Mouse (Mus musculus) hindbrain, embryonic 13.5 days (tissue): ENCODE data around the gene Foxj1. TPM values are rescaled to one million over a fixed set of nuclear protein-coding genes. Genes with fewer than 3 reads are reported as not detected.

Source experiments
- ATAC-seq: fragments of 200-750 bp; cut with Nextera tagmentation; 2 replicates; pipeline ENCODE4 v1.8.0; 2017; ENCODE audit warnings: moderate TSS enrichment; ENCODE audit not compliant: low FRiP score
- H3K27ac ChIP-seq: fragments of 300-500 bp; sonication (generic); 2 replicates; pipeline ENCODE4 v1.5.1; 2015; ENCODE audit warnings: inconsistent platforms, mild to moderate bottlenecking, moderate library complexity
- H3K27me3 ChIP-seq: fragments of 300-500 bp; sonication (generic); 2 replicates; pipeline ENCODE4 v1.6.1; 2015; ENCODE audit warnings: mild to moderate bottlenecking, inconsistent platforms
- H3K36me3 ChIP-seq: fragments of 300-500 bp; sonication (generic); 2 replicates; pipeline ENCODE4 v1.6.1; 2015; ENCODE audit warnings: mild to moderate bottlenecking, inconsistent platforms
- H3K4me1 ChIP-seq: fragments of 300-500 bp; sonication (generic); replicated peaks from 2 replicates; pipeline ENCODE4 v1.6.1; 2015; ENCODE audit warnings: inconsistent platforms
- H3K4me2 ChIP-seq: fragments of 300-500 bp; sonication (generic); 2 replicates; pipeline ENCODE4 v1.6.1; 2015; ENCODE audit warnings: inconsistent platforms, mild to moderate bottlenecking, moderate library complexity
- H3K4me3 ChIP-seq: fragments of 300-500 bp; sonication (generic); 2 replicates; pipeline ENCODE4 v1.5.1; 2015; ENCODE audit warnings: mild to moderate bottlenecking, inconsistent platforms
- H3K9ac ChIP-seq: fragments of 300-500 bp; sonication (generic); 2 replicates; pipeline ENCODE4 v1.6.1; 2015; ENCODE audit warnings: mild to moderate bottlenecking, inconsistent platforms
- H3K9me3 ChIP-seq: fragments of 300-500 bp; sonication (generic); 2 replicates; pipeline ENCODE4 v1.6.1; 2016; ENCODE audit warnings: inconsistent platforms
- WGBS: fragments of 180-500 bp; shearing (Covaris S2); methylation state at CpG from one replicate; pipeline ENCODE4 v1.1.7; 2015; 5-methylcytosine and 5-hydroxymethylcytosine counted together
- polyA plus RNA-seq: library from polyadenylated mRNA; unstranded; fragments of >200 nt; fragmentation: Nextera tagmentation; extraction: Ambion mirVana; gene quantifications from 2 replicates; pipeline ENCODE4 v1.2.1, GENCODE M21; 2015

The Foxj1 gene
- polyA plus RNA-seq, 1 experiment from 2014 or later, result 24.3 TPM

DNA sequence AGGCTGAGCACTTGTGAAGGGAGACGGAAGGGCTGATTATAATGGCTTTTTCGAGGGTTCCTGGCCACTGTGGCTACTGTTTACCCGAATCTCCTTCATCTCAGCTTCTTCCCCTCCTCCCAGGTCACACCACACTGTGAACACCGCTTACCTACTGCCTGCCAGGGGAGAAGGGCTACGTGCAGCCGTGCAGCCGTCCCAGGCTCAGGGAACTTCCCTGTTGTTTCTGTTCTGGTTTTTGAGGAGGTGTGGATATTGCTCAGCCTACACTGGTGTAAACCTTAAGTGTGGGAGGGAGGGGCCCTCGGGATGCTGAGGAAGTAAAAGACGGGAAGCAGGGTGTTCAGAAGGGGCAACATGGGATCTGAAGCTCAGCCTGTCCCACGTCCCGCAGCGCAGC, 1.8 kb upstream of the Foxj1 start:
- 59% methylated on average over 12 of the region's 12 CpGs for WGBS
- no peak for ATAC-seq
- H3K4me1 ChIP-seq, result peaks cover 51% of the 10 kb centered on the region
- H3K4me2 ChIP-seq, result no peak overlapping the region
- H3K27me3 ChIP-seq, result peaks cover 35% of the 10 kb centered on the region
- H3K36me3 ChIP-seq, result peaks cover 37% of the 10 kb centered on the region
- peak overlapping the region; percentile 83; the same call in 1 of the 2 replicates for H3K27ac ChIP-seq
- no peak overlapping the region for H3K4me3 ChIP-seq
- no peaks in the 10 kb centered on the region for H3K9me3 ChIP-seq
- H3K9ac ChIP-seq, result peak overlapping the region; percentile 8; the same call in 1 of the 2 replicates

DNA sequence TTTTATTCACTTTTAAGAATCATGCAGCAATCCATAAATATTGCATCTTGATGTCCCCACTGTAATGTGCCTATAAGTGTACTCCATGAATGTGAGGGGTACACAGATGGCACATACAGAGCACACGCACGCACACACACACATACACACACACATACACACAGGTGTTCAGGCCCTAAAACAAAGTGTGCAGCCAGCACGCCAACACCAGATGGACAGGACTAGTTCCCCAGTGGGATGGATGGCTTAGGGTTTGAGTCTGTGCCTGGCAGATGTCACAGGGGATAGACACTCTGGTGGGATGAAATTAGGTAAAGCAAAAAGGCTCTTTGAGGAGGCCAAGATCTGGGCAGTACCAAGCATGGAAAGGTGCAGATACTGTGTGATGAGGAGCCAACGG, 1.2 kb upstream of the Foxj1 start:
- no peak for ATAC-seq
- Histone ChIP-seq H3K9ac (peak overlapping the region; percentile 51; the same call in 1 of the 2 replicates), H3K9me3 (no peaks in the 10 kb centered on the region), H3K27ac (peak overlapping the region; percentile 83; the same call in 1 of the 2 replicates), H3K4me2 (peak overlapping the region; percentile 95), H3K4me3 (no peak overlapping the region), H3K27me3 (peaks cover 35% of the 10 kb centered on the region), H3K36me3 (peaks cover 32% of the 10 kb centered on the region), H3K4me1 (peaks cover 58% of the 10 kb centered on the region)
- WGBS, result 71% methylated on average over 4 of the region's 4 CpGs

DNA sequence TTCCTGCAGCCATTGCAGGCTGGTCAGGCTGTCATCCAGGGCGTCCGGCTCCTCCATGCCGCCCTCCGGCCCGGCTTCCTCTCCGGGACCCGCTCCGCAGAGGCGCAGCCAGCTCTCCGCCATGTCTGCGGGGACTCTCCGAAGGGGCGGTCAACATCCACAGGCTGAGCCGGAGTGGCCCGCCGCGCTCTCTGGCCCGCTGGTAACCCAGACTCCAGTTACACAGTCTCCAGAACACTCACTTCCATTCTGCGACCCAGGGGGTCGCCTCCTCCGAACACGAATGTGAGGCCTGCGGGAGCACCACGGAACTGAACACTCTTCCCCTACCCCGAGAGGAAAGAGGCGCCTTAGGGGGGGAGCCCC, 799 bp downstream of the Foxj1 start:
- H3K27ac ChIP-seq, result peak overlapping the region; percentile 48
- peaks cover 35% of the 10 kb centered on the region for H3K27me3 ChIP-seq
- peak overlapping the region; percentile 95 for H3K4me2 ChIP-seq
- H3K4me3 ChIP-seq, result peak overlapping the region; percentile 47
- peaks cover 77% of the 10 kb centered on the region for H3K4me1 ChIP-seq
- H3K36me3 ChIP-seq, result peaks cover 14% of the 10 kb centered on the region
- H3K9me3 ChIP-seq, result no peaks in the 10 kb centered on the region
- no peak for ATAC-seq
- H3K9ac ChIP-seq, result peak overlapping the region; percentile 65
- WGBS, result 5% methylated on average over 26 of the region's 26 CpGs

DNA sequence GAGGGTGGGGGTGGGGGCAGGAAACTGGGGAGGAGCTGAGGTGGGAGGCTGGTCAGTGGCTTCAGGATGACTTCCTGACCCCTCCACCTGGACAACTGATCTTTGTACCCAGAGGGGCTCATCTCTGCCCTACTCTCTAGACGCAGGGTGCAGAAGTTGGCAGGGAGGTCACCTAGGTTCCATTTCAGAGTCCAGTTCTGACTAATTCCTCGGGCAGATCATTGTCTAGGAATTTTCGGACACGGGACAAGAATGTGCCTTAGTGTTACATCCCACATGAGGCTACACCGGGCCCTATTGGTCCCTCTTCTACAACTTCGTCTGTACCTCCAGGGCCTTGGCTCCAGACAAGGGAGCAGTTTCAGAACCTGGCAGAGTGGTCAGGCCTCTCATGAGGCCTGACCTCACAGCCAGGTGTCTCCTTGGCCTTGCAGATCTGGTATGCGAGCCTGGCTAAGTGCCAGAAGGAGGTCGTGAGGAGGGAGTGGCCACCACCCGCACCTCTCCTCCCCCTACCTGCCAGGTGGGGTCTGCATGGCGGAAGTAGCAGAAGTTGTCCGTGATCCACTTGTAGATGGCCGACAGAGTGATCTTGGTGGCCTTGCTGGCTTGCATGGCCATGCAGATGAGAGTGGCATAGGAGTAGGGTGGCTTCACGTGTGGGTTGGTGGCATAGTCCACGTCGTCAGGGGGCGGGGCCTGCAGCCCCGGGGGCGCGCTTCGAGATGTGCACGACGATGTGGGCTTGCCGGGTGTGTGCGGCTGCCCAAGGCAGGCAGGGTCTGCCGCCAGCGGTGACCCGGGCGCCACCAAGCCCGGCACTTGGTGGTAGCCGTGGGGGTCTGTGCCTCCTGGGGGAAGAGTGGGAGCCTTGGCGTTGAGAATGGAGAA, 1.4 kb downstream of the Foxj1 start:
- H3K9ac ChIP-seq, result peak overlapping the region; percentile 65
- ATAC-seq, result no peak

DNA sequence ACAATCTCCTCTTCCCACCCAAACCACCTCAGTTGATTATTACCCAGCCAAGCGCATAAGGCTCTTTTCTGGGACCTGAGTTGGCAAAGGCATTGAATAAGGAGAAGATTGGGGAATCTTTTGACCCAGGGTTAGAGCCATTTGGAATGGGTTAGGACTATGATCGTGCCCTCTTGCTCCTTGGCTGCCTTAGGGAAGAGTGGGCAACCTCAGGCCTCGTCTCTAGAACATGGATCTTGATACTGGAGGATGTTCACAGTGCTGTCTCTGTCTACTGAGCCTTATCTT, 2.3 kb downstream of the Foxj1 start:
- Histone ChIP-seq H3K4me1 (peaks cover 87% of the 10 kb centered on the region), H3K27me3 (peaks cover 34% of the 10 kb centered on the region), H3K4me2 (peak overlapping the region; percentile 95), H3K9ac (peak overlapping the region; percentile 53; the same call in 1 of the 2 replicates), H3K27ac (peak overlapping the region; percentile 69), H3K36me3 (peaks cover 3% of the 10 kb centered on the region), H3K9me3 (no peaks in the 10 kb centered on the region), H3K4me3 (0 out of 2 replicates have a peak overlapping the region, but pooled peaks have one; percentile 47)
- WGBS, result 56% methylated on average over 3 of the region's 3 CpGs
- no peak for ATAC-seq

More for the DNA sequence above, 1.4 kb downstream of the Foxj1 start:
- Histone ChIP-seq H3K4me3 (peak overlapping the region; percentile 47), H3K4me1 (peaks cover 84% of the 10 kb centered on the region), H3K9me3 (no peaks in the 10 kb centered on the region), H3K27ac (peak overlapping the region; percentile 69), H3K4me2 (peak overlapping the region; percentile 95), H3K27me3 (peaks cover 35% of the 10 kb centered on the region), H3K36me3 (peaks cover 11% of the 10 kb centered on the region)
- WGBS, result 23% methylated on average over 31 of the region's 31 CpGs

DNA sequence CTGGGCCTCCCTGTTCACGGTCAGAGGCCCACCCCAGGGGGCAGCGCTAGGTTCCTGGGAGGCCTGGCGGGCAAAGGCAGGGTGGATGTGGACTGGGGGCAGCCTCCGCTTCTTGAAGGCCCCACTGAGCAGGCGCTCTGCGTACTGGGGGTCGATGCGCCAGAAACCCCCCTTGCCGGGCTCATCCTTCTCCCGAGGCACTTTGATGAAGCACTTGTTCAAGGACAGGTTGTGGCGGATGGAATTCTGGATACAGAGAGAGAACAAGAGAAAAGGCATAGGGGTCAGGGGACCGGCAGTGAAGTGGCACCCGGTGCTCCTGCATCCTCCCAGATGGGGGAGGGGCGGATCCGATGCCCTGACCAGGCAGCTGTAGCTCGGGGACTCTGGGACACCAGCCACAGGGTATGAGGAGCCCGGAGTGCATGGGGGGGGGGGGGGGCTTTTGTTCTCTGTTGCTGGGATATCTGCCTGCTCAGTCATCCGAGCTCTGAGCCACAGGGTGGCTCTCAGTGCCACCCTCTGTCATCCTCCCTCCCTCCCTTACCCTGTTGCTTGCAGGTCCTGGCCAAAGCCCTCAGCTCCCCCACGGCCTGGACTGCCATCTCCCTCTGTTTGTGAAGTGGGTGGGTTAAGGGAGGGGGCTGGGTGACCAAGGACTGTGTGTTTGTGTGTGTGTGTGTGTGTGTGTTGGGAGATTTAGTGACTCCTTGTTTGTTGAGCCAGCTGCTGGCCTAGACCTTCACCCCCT, 2.8 kb downstream of the Foxj1 start:
- Histone ChIP-seq H3K27me3 (peaks cover 31% of the 10 kb centered on the region), H3K9ac (peak overlapping the region; percentile 53; the same call in 1 of the 2 replicates), H3K9me3 (no peaks in the 10 kb centered on the region), H3K4me2 (peak overlapping the region; percentile 95), H3K36me3 (no peaks in the 10 kb centered on the region), H3K4me3 (no peak overlapping the region), H3K4me1 (peaks cover 87% of the 10 kb centered on the region), H3K27ac (peak overlapping the region; percentile 76)
- 16% methylated on average over 16 of the region's 19 CpGs for WGBS
- peak; percentile 59 for ATAC-seq

DNA sequence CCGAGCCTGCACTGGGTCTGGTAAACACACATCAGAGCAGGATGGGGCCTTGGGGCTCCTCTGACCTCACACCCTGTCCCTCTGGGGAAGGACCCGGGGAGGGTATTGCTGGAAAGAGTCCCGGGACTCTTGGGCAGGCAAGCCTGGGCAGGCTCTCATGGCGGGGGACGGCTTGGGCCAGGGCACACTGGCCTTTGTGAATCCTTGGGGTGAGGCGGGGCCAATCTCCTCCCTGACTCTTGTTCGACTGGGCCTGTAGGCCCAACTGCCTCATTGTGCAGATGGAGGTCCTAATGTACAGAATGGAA, 5.0 kb downstream of the Foxj1 start:
- no peak overlapping the region for H3K4me2 ChIP-seq
- H3K4me3 ChIP-seq, result no peak overlapping the region
- peak overlapping the region; percentile 53; the same call in 1 of the 2 replicates for H3K9ac ChIP-seq
- no peak for ATAC-seq
- H3K27ac ChIP-seq, result peak overlapping the region; percentile 87
- peaks cover 22% of the 10 kb centered on the region for H3K27me3 ChIP-seq
- H3K9me3 ChIP-seq, result no peaks in the 10 kb centered on the region
- 36% methylated on average over 7 of the region's 7 CpGs for WGBS
- peaks cover 68% of the 10 kb centered on the region for H3K4me1 ChIP-seq
- no peaks in the 10 kb centered on the region for H3K36me3 ChIP-seq

DNA sequence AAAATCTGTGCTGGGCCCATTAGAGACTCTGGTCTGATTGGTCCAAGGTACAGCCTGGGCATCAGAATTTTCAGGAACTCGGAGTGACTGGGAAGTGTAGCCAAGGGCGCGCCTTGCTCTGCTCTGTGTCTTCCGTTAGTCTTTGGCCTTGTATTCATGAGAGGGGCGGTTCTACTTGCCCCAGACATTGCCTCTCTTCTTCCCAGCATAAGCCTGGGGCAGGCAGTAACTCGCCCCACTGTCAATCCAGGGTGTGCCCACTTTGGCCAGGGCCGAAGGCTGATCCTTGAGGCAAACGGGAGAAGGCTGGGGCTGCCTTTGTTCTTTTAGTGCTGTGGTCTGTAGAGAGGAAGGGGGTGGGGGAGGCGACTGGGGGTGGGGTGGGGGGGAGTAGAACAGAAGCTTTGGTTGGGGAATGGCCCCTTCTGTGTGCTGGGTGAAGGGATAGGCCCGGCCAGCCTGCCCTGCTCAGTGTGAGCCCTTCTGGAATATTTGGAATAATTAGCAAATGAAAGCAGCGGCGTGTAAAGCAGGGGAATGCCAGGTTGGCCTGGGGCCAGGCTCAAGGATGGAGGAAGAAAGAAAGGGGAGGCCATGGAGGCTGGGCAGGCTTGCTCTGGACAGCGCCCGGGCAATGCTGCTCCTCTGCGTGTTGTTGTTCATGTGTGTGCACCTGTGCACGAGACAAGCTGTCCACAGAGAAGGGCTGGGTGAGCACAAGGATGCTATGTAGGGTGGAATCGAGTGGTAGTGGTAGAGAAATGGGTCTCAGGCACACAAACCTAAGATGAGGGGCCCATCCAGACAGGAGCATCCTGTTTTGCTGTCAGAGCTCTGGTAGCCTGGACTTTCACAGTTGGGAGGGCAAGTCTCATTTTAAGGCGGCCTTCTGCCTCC, 5.6 kb downstream of the Foxj1 start:
- H3K4me3 ChIP-seq, result no peak overlapping the region
- peak overlapping the region; percentile 87 for H3K27ac ChIP-seq
- H3K9ac ChIP-seq, result peak overlapping the region; percentile 53; the same call in 1 of the 2 replicates
- H3K36me3 ChIP-seq, result no peaks in the 10 kb centered on the region
- H3K9me3 ChIP-seq, result no peaks in the 10 kb centered on the region
- WGBS, result 29% methylated on average over 18 of the region's 18 CpGs
- ATAC-seq, result peak; percentile 68
- no peak overlapping the region for H3K4me2 ChIP-seq
- H3K4me1 ChIP-seq, result peaks cover 61% of the 10 kb centered on the region
- H3K27me3 ChIP-seq, result peaks cover 16% of the 10 kb centered on the region

DNA sequence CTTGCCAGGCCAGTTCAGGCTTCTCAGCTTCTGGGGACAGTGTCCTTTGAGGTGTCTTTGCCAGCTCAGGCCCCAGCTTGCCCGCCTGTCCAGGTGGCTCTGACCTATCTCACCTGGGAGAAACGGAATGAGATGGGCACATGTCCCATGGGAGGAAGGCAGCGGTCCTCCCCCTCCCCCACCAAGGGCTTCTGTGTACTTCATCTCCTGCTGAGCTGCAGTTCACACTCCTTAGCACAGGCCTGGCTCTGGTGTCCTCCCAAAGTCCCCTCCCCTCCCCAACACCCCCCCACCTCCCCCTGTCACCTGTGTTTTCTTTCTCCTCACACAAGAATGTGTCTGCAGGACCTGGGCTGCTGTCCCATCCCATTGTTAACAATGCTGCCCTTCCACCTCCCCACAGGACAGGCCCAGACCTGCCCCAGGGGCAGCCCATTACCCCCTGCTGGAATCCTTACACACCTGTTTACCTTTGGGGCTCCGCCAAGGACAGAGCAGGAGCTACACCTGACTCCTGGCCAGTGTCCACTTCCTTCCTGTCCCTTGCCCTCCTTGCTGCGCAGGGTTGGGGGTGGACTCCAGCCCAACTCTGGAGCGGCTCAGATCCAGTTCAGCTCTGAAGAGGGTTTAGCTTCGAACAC, 8.1 kb downstream of the Foxj1 start:
- WGBS, result 74% methylated on average over 7 of the region's 7 CpGs
- H3K36me3 ChIP-seq, result no peaks in the 10 kb centered on the region
- H3K4me3 ChIP-seq, result no peak overlapping the region
- H3K9me3 ChIP-seq, result no peaks in the 10 kb centered on the region
- H3K4me1 ChIP-seq, result peaks cover 37% of the 10 kb centered on the region
- no peak overlapping the region for H3K27ac ChIP-seq
- no peak for ATAC-seq
- no peaks in the 10 kb centered on the region for H3K27me3 ChIP-seq
- no peak overlapping the region for H3K4me2 ChIP-seq
- H3K9ac ChIP-seq, result peak overlapping the region; percentile 9; the same call in 1 of the 2 replicates

DNA sequence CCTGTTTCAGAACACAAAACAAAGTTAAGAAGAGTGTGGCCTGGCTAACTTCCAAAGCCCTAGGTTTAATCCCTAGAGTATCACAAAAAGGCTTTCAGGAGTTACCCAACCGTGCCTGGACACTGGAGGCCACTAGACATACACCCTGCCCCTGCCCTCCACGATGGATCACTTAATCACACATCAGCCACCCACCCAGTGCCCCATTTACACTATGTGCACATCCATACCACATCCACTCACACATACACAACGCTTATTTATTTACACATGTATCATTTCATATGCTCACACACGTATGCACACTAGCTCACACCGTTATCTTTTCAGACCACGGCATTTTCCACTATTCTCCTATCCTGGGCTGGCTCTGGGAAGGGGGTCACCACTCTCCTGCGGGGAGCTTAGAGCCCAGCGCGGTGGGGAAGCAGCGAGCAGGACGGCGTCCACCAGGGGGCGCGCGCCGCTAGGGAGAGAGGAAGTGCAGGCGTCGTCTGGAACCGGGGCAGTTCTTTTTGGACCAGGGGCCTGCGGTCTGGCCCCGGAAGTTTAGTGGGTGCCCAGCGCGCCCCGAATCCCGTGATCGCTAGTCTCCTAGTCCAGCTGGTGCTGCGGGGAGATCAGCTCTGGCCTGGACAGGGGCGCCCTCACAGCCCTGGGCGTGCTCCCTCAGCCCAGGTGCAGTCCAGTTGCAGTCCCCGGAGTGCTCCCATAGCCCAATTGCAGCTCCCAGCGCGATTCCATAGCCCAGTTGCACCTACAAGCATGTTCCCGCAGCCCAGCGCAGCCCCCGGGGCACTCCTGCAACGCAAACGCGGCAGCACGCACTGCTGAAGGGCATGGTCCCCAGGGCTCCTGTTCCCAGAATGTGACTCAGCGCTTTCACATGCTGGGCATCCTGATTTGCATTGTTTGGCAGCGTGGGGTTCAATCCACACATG, 16.2 kb downstream of the Foxj1 start:
- Histone ChIP-seq H3K27me3 (0 out of 2 replicates have a peak, but pooled peaks cover 16% of the 10 kb centered on the region), H3K9me3 (no peaks in the 10 kb centered on the region), H3K4me1 (peaks cover 10% of the 10 kb centered on the region), H3K4me3 (peak overlapping the region; percentile 42), H3K36me3 (no peaks in the 10 kb centered on the region), H3K9ac (peak overlapping the region; percentile 72), H3K4me2 (peak overlapping the region; percentile 86), H3K27ac (no peak overlapping the region)
- ATAC-seq, result peak; percentile 85
- WGBS, result 2% methylated on average over 41 of the region's 41 CpGs
